Mouse (Mus musculus): Measurements from ENCODE around the gene Sobp. TPM values are rescaled to one million over a fixed set of nuclear protein-coding genes. Genes with fewer than 3 reads are reported as not detected.
A peak's percentile ranks its signal among the peaks of the same experiment; 100 is the strongest.

Gene Sobp
- total and polyA plus RNA-seq, 3 experiments: under 0.01 TPM; not detected in 2

DNA sequence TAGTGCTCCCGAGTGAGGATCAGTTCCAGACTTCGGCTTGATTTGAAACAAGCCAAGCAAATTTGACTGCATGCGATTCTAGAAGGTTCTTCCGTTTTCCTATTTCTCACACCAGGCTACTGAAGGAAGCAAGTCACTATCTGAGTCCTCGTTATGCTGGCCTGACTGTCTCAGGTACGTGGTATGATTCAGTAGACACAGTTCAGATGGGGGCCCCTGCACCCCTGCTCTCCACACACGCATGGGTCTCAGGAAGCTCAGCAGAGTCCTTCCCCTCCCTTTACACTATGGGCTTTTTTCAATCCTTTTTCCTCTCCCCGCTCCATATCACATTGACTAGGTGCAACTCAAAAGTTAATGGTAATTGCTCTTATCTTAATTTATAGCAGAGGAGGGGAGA lies 119.6 kb downstream of the Sobp start:
- Histone ChIP-seq H3K4me1 (ENCODE audit: insufficient read depth, low read depth, low read length) (no peaks in the 10 kb centered on the region), H3K9me3 (replicated peaks) (no peaks in the 10 kb centered on the region), H3K4me3 (ENCODE audit: low read depth, low read length) (no peak overlapping the region), H3K36me3 (replicated peaks) (no peaks in the 10 kb centered on the region), H3K27me3 (ENCODE audit: insufficient read depth, low read length) (no peaks in the 10 kb centered on the region)
- DNase-seq (ENCODE audit: low spot score) (no peak), ATAC-seq (ENCODE audit: extremely low read depth, insufficient number of reproducible peaks, low FRiP score, poor library complexity, severe bottlenecking) (no peak)
- no peak for TF ChIP-seq CTCF (IDR thresholded peaks at IDR 0.05; ENCODE audit: low read depth, low read length)
- no peak for TF ChIP-seq GATA1 (IDR thresholded peaks at IDR 0.05; ENCODE audit: borderline replicate concordance, low read length)

DNA sequence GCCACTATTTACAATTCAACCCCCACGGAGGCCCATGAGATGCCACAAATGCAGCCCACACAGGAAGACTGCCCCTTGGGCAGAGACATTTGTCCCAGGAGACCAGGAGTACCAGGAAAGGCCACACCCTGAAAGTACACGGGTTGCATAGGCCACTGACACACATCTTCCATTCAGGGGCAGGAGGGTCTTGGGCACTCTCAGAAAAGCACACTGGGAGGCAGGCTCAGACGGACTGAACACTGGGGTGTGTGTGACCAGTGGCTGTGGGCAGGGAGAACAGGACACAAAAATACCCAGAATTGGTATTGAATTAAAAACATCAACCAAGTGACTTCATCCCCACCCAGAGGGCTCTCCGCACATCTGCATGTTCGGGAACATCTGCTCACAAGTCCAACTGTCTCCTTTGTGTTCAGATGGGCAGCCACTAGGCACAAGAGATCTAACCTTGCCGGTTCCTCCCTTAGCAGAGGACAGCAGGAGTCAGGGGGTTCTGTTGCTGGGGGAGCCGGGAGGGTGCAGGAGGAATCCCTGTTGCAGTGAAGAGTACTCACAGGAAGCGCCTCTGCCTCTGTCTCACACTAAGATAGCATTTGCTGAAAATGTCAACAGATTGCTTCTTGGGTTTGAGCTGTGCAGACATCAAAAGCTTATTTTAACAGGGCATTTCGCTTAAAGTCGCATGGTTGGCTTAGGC lies 120.3 kb downstream of the Sobp start:
- Histone ChIP-seq H3K4me1 (ENCODE audit: insufficient read depth, low read depth, low read length) (no peaks in the 10 kb centered on the region), H3K4me3 (ENCODE audit: low read depth, low read length) (no peak overlapping the region), H3K36me3 (replicated peaks) (no peaks in the 10 kb centered on the region), H3K9me3 (replicated peaks) (no peaks in the 10 kb centered on the region), H3K27me3 (ENCODE audit: insufficient read depth, low read length) (no peaks in the 10 kb centered on the region)
- ATAC-seq (ENCODE audit: extremely low read depth, insufficient number of reproducible peaks, low FRiP score, poor library complexity, severe bottlenecking) (no peak), DNase-seq (ENCODE audit: low spot score) (no peak)
- no peak for TF ChIP-seq POLR2AphosphoS5 (IDR thresholded peaks at IDR 0.05; ENCODE audit: insufficient replicate concordance, low read depth, low read length)
- TF ChIP-seq TAL1 (conservative IDR thresholded peaks at IDR 0.05; ENCODE audit: low read depth, low read length): no peak
- TF ChIP-seq GATA1 (IDR thresholded peaks at IDR 0.05; ENCODE audit: borderline replicate concordance, low read length): no peak
- no peak for TF ChIP-seq GATA2 (IDR thresholded peaks at IDR 0.05; ENCODE audit: borderline replicate concordance, low read depth, low read length)
- no peak for TF ChIP-seq CTCF (IDR thresholded peaks at IDR 0.05; ENCODE audit: low read depth, low read length)

DNA sequence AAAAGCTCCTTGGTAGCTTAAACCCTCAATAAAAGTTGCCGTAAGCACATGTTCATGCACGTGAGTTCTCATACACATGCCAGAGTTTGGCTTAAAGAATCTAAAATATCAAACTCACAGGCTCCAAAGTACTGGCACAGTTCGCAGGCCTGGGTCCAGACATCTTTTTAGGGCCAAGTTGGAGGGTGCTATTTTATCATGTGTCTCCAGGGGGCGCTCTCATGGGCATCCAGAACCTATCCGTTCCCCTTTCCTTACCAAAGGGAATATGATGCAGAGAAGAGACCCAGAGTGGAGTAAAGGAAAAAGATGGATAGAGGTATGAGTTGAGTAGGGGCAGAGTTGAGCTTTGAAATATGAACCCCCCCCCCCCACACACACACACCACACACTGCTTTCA lies 121.9 kb downstream of the Sobp start:
- TF ChIP-seq POLR2AphosphoS5 (IDR thresholded peaks at IDR 0.05; ENCODE audit: insufficient replicate concordance, low read depth, low read length) (no peak), GATA1 (IDR thresholded peaks at IDR 0.05; ENCODE audit: borderline replicate concordance, low read length) (no peak), CTCF (IDR thresholded peaks at IDR 0.05; ENCODE audit: low read depth, low read length) (no peak), GATA2 (IDR thresholded peaks at IDR 0.05; ENCODE audit: borderline replicate concordance, low read depth, low read length) (no peak), TAL1 (conservative IDR thresholded peaks at IDR 0.05; ENCODE audit: low read depth, low read length) (no peak)
- Histone ChIP-seq H3K36me3 (replicated peaks) (no peaks in the 10 kb centered on the region), H3K27me3 (ENCODE audit: insufficient read depth, low read length) (no peaks in the 10 kb centered on the region), H3K4me3 (ENCODE audit: low read depth, low read length) (no peak overlapping the region), H3K4me1 (ENCODE audit: insufficient read depth, low read depth, low read length) (no peaks in the 10 kb centered on the region), H3K9me3 (replicated peaks) (no peaks in the 10 kb centered on the region)
- DNase-seq (ENCODE audit: low spot score) (peak; percentile 1), ATAC-seq (ENCODE audit: extremely low read depth, insufficient number of reproducible peaks, low FRiP score, poor library complexity, severe bottlenecking) (no peak)

DNA sequence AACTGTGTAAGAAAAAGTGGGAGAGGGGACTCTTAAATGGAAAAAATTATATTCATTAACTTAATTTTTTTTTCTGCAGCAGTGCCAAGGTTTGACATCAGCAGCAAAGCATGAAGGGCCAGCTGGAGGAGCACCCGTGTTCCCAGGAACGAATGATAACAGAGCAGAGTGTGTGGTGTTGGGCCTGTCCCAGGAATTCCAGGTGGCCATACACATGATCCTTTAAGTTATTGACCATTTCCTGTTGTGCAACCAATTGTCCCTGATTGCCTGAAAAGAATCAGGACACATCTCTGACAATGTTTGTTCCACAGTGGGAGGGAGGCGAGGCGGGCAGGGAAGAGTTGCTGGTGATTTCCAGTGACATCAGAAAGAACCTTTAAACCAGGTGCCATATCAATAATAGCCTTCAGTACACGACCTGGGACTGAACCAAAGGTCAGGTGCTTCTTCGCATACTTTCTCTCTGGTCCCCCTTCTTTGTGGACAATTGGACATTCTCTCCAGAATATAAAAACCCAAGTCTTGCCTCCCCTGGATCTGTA lies 126.5 kb downstream of the Sobp start:
- Histone ChIP-seq H3K4me1 (ENCODE audit: insufficient read depth, low read depth, low read length) (no peaks in the 10 kb centered on the region), H3K9me3 (replicated peaks) (no peaks in the 10 kb centered on the region), H3K36me3 (replicated peaks) (no peaks in the 10 kb centered on the region), H3K27me3 (ENCODE audit: insufficient read depth, low read length) (no peaks in the 10 kb centered on the region), H3K4me3 (ENCODE audit: low read depth, low read length) (no peak overlapping the region)
- DNase-seq (ENCODE audit: low spot score): no peak
- TF ChIP-seq GATA1 (IDR thresholded peaks at IDR 0.05; ENCODE audit: borderline replicate concordance, low read length) (no peak), GATA2 (IDR thresholded peaks at IDR 0.05; ENCODE audit: borderline replicate concordance, low read depth, low read length) (no peak), TAL1 (conservative IDR thresholded peaks at IDR 0.05; ENCODE audit: low read depth, low read length) (no peak), POLR2AphosphoS5 (IDR thresholded peaks at IDR 0.05; ENCODE audit: insufficient replicate concordance, low read depth, low read length) (no peak), CTCF (IDR thresholded peaks at IDR 0.05; ENCODE audit: low read depth, low read length) (no peak)
- ATAC-seq (ENCODE audit: extremely low read depth, insufficient number of reproducible peaks, low FRiP score, poor library complexity, severe bottlenecking): no peak

DNA sequence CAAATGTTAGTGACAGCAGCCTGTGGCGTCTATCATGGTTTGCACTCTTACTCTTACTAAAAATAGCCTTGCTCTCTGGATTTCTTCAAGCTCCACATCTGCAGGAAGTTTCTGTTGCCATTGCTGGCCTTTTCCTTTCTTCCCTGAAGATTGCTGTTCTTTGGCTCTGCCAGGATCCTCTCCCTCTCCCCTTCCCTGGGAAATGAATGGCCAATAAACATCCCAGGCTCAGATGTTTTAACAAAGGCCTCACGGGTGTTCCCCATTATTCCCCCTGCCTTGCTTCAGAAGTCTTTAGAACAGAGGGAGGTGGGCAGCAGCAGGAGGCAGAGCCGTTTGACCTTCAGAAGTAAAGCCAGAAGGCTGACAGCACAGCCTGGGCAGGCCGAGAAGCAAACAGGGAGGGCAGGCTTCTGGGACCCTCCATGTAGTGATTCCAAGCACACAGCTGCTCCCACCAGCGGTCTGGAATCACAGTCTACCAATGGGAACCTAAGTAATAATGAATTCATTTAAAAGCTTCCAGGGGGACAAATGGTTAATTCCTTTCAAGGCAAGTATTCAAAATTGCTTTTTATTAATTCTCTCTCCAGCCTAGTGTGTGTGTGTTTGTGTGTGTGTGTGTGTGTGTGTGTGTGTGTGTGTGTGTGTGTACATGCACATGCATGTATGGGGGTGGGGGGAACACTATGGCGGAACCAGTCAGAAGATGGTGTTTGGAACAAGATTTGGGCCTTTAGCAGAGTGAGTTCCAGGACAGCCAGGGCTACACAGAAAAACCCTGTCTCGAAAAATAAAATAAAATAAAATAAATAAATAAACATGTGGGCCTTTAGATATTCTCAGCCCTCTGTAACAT lies 130.8 kb downstream of the Sobp start:
- ATAC-seq (ENCODE audit: extremely low read depth, insufficient number of reproducible peaks, low FRiP score, poor library complexity, severe bottlenecking) (no peak), DNase-seq (ENCODE audit: low spot score) (no peak)
- H3K36me3 ChIP-seq (replicated peaks): no peaks in the 10 kb centered on the region
- no peak overlapping the region for H3K4me3 ChIP-seq (ENCODE audit: low read depth, low read length)
- no peaks in the 10 kb centered on the region for H3K27me3 ChIP-seq (ENCODE audit: insufficient read depth, low read length)
- no peaks in the 10 kb centered on the region for H3K4me1 ChIP-seq (ENCODE audit: insufficient read depth, low read depth, low read length)
- no peaks in the 10 kb centered on the region for H3K9me3 ChIP-seq (replicated peaks)
- TF ChIP-seq POLR2AphosphoS5 (IDR thresholded peaks at IDR 0.05; ENCODE audit: insufficient replicate concordance, low read depth, low read length) (no peak), GATA2 (IDR thresholded peaks at IDR 0.05; ENCODE audit: borderline replicate concordance, low read depth, low read length) (no peak), TAL1 (conservative IDR thresholded peaks at IDR 0.05; ENCODE audit: low read depth, low read length) (no peak), GATA1 (IDR thresholded peaks at IDR 0.05; ENCODE audit: borderline replicate concordance, low read length) (no peak), CTCF (IDR thresholded peaks at IDR 0.05; ENCODE audit: low read depth, low read length) (no peak)

DNA sequence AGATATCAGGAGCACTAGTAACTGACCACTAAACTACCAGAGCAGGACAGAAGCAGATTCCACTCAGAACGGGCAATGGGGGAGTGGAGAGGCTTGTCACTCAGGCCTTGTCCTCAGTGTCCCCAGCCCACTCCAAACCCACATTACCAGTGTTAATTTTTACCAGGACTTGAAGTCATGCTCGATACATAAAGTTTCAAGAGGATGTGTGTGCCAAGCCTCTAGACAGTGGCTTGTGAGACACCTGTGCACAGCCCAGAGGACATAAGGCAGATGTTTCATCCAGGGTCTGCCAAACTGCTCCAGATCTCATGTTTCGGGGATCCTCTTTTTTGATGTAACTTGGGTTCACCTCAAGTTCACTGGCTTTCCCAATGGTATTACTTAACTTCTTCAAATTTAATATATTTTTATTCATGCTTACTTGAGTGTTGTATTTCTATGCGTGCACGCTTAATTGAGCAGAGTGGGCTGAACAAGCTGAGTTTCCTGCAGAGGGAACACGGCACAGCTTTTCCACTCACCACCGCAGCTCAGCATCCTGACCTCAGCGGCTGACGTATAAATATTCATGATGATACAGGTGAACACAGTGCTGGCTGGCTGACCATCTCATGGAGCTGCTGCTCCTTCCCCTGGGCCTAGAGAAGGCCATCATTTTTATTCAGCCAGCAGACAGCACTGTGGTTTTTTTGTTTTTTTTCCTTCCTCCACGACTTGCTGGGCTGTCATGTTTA lies 131.6 kb downstream of the Sobp start:
- H3K36me3 ChIP-seq (replicated peaks): no peaks in the 10 kb centered on the region
- ATAC-seq (ENCODE audit: extremely low read depth, insufficient number of reproducible peaks, low FRiP score, poor library complexity, severe bottlenecking): no peak
- H3K9me3 ChIP-seq (replicated peaks): no peaks in the 10 kb centered on the region
- no peak overlapping the region for H3K4me3 ChIP-seq (ENCODE audit: low read depth, low read length)
- H3K27me3 ChIP-seq (ENCODE audit: insufficient read depth, low read length): no peaks in the 10 kb centered on the region
- DNase-seq (ENCODE audit: low spot score): no peak
- no peaks in the 10 kb centered on the region for H3K4me1 ChIP-seq (ENCODE audit: insufficient read depth, low read depth, low read length)
- TF ChIP-seq GATA2 (IDR thresholded peaks at IDR 0.05; ENCODE audit: borderline replicate concordance, low read depth, low read length): no peak
- no peak for TF ChIP-seq TAL1 (conservative IDR thresholded peaks at IDR 0.05; ENCODE audit: low read depth, low read length)
- no peak for TF ChIP-seq GATA1 (IDR thresholded peaks at IDR 0.05; ENCODE audit: borderline replicate concordance, low read length)
- no peak for TF ChIP-seq CTCF (IDR thresholded peaks at IDR 0.05; ENCODE audit: low read depth, low read length)
- no peak for TF ChIP-seq POLR2AphosphoS5 (IDR thresholded peaks at IDR 0.05; ENCODE audit: insufficient replicate concordance, low read depth, low read length)
